Mouse (Mus musculus) forebrain, embryonic 12.5 days (tissue): ENCODE data around the gene Fpgs. TPM values are rescaled to one million over a fixed set of nuclear protein-coding genes. Genes with fewer than 3 reads are reported as not detected.

ENCODE experiments used
- ATAC-seq: fragments of 200-750 bp; cut with Nextera tagmentation; 2 replicates; pipeline ENCODE4 v1.8.0; 2017; ENCODE audit warnings: moderate TSS enrichment; ENCODE audit not compliant: low FRiP score
- H3K27ac ChIP-seq: fragments of 300-500 bp; sonication (generic); 2 replicates; pipeline ENCODE4 v1.5.1; 2016; ENCODE audit warnings: mild to moderate bottlenecking
- H3K27me3 ChIP-seq: fragments of 300-500 bp; sonication (generic); 2 replicates; pipeline ENCODE4 v1.6.1; 2016; ENCODE audit warnings: mild to moderate bottlenecking
- H3K36me3 ChIP-seq: fragments of 300-500 bp; sonication (generic); replicated peaks from 2 replicates; pipeline ENCODE4 v1.6.1; 2016; ENCODE audit warnings: mild to moderate bottlenecking
- H3K4me1 ChIP-seq: fragments of 300-500 bp; sonication (generic); 2 replicates; pipeline ENCODE4 v1.6.1; 2016
- H3K4me2 ChIP-seq: fragments of 300-500 bp; sonication (generic); 2 replicates; pipeline ENCODE4 v1.6.1; 2016; ENCODE audit warnings: mild to moderate bottlenecking, moderate library complexity
- H3K4me3 ChIP-seq: fragments of 300-500 bp; sonication (generic); replicated peaks from 2 replicates; pipeline ENCODE4 v1.5.1; 2016; ENCODE audit warnings: mild to moderate bottlenecking
- H3K9ac ChIP-seq: fragments of 300-500 bp; sonication (generic); 2 replicates; pipeline ENCODE4 v1.6.1; 2016; ENCODE audit warnings: mild to moderate bottlenecking
- H3K9me3 ChIP-seq: fragments of 300-500 bp; sonication (generic); 2 replicates; pipeline ENCODE4 v1.6.1; 2016
- WGBS: fragments of 180-500 bp; shearing (Covaris S2); methylation state at CpG from one replicate; pipeline ENCODE4 v1.1.7; 2016; 5-methylcytosine and 5-hydroxymethylcytosine counted together
- polyA plus RNA-seq: library from polyadenylated mRNA; unstranded; fragments of >200 nt; fragmentation: Nextera tagmentation; extraction: Ambion mirVana; gene quantifications from 2 replicates; pipeline ENCODE4 v1.2.1, GENCODE M21; 2016

The Fpgs gene
- polyA plus RNA-seq, 1 experiment from 2014 or later, result 16.4 TPM

- Histone ChIP-seq H3K27ac (no peak overlapping the region), H3K4me1 (peaks cover 21% of the 10 kb centered on the region), H3K9ac (no peak overlapping the region), H3K4me3 (no peak overlapping the region), H3K9me3 (no peaks in the 10 kb centered on the region), H3K4me2 (no peak overlapping the region), H3K27me3 (peaks cover 21% of the 10 kb centered on the region), H3K36me3 (no peaks in the 10 kb centered on the region)
- no peak for ATAC-seq
- 49% methylated on average over 6 of the region's 6 CpGs for WGBS
Observed at GRCm38 (mm10) chr2:32737008-32737407, 33.1 kb upstream of the Fpgs start.

DNA sequence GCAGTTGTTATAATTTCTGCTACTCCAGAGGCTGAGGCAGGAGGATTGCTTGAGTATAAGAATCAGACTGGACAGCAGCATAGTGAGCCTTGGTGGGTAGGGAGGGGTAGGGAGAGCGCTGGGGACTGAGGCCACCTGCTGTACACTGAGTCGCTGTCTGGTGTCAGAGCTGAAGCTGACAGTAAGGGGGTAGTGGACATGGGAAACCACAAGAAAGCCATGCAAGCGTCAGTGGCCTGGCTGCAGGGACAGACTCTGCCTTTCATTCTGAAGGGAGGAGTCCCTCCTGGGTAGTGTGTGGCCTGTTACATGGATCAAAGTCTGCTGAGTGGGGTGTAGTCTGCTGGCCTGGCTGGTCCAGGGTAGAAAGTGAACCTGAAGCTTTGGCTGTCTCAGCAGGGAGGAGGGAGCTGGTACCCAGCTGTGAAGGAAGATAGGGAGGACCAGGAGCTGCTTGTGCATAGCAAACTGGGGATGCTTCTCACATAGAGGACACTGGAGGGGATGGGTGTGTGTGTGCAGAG is 32.4 kb upstream of the Fpgs start:
- H3K27me3 ChIP-seq, result peaks cover 25% of the 10 kb centered on the region
- H3K36me3 ChIP-seq, result no peaks in the 10 kb centered on the region
- H3K27ac ChIP-seq, result no peak overlapping the region
- 62% methylated on average over 3 of the region's 3 CpGs for WGBS
- H3K9me3 ChIP-seq, result no peaks in the 10 kb centered on the region
- no peak overlapping the region for H3K4me2 ChIP-seq
- no peak for ATAC-seq
- no peak overlapping the region for H3K4me3 ChIP-seq
- H3K9ac ChIP-seq, result no peak overlapping the region
- H3K4me1 ChIP-seq, result peaks cover 15% of the 10 kb centered on the region

- WGBS, result 63% methylated on average over 4 of the region's 4 CpGs
- Histone ChIP-seq H3K4me3 (no peak overlapping the region), H3K36me3 (no peaks in the 10 kb centered on the region), H3K9ac (no peak overlapping the region), H3K9me3 (no peaks in the 10 kb centered on the region), H3K4me1 (0 out of 2 replicates have a peak, but pooled peaks cover 5% of the 10 kb centered on the region), H3K27me3 (peaks cover 18% of the 10 kb centered on the region), H3K27ac (no peak overlapping the region), H3K4me2 (no peak overlapping the region)
- no peak for ATAC-seq
Observed at GRCm38 (mm10) chr2:32734933-32735332, 31.0 kb upstream of the Fpgs start.

GRCm38 (mm10) chr2:32734480-32734879 is 30.5 kb upstream of the Fpgs start:
- no peak overlapping the region for H3K4me2 ChIP-seq
- H3K36me3 ChIP-seq, result no peaks in the 10 kb centered on the region

GRCm38 (mm10) chr2:32732695-32733094 is 28.8 kb upstream of the Fpgs start:
- no peak overlapping the region for H3K4me3 ChIP-seq
- H3K9ac ChIP-seq, result no peak overlapping the region
- H3K9me3 ChIP-seq, result no peaks in the 10 kb centered on the region
- ATAC-seq, result no peak
- H3K4me1 ChIP-seq, result peaks cover 5% of the 10 kb centered on the region
- no peaks in the 10 kb centered on the region for H3K36me3 ChIP-seq
- no peak overlapping the region for H3K4me2 ChIP-seq
- no peak overlapping the region for H3K27ac ChIP-seq
- 75% methylated on average over 6 of the region's 6 CpGs for WGBS
- H3K27me3 ChIP-seq, result peaks cover 18% of the 10 kb centered on the region

More at GRCm38 (mm10) chr2:32734480-32734879, 30.5 kb upstream of the Fpgs start:
- no peaks in the 10 kb centered on the region for H3K9me3 ChIP-seq
- ATAC-seq, result no peak
- H3K4me3 ChIP-seq, result no peak overlapping the region
- 0 out of 2 replicates have a peak, but pooled peaks cover 5% of the 10 kb centered on the region for H3K4me1 ChIP-seq
- H3K27ac ChIP-seq, result peak overlapping the region; percentile 14; the same call in 1 of the 2 replicates
- 37% methylated on average over 4 of the region's 4 CpGs for WGBS
- no peak overlapping the region; the same call in 1 of the 2 replicates for H3K9ac ChIP-seq
- peaks cover 13% of the 10 kb centered on the region for H3K27me3 ChIP-seq

- Histone ChIP-seq H3K4me3 (no peak overlapping the region), H3K36me3 (no peaks in the 10 kb centered on the region), H3K4me2 (no peak overlapping the region), H3K9me3 (no peaks in the 10 kb centered on the region), H3K9ac (no peak overlapping the region), H3K27ac (no peak overlapping the region), H3K4me1 (peaks cover 12% of the 10 kb centered on the region), H3K27me3 (peaks cover 16% of the 10 kb centered on the region)
- WGBS, result 80% methylated on average over 4 of the region's 4 CpGs
- no peak for ATAC-seq
Observed at GRCm38 (mm10) chr2:32731911-32732310, 28.0 kb upstream of the Fpgs start.

DNA sequence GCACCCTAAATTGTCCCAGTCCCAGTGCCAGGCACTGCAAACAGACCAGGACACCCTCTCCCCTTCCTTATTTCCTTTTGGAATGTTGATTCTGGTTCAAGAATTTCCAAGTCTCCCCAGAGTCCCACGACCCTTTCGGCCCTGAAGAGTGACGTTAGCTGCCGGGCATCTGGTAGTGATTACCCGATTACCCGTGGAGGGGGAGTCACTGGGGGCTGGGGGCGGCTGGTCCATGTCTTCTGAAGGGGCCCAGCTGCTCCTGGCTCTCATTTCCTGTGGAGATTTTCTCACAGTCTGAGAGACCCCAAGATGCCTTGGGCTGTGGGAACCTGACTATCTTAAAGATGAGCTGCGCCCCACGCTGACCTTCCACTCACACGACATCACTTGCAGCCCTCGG is 26.9 kb upstream of the Fpgs start:
- peaks cover 10% of the 10 kb centered on the region; the same call in 1 of the 2 replicates for H3K27me3 ChIP-seq
- H3K36me3 ChIP-seq, result no peaks in the 10 kb centered on the region
- no peak overlapping the region for H3K9ac ChIP-seq
- H3K27ac ChIP-seq, result 0 out of 2 replicates have a peak overlapping the region, but pooled peaks have one; percentile 42
- peaks cover 12% of the 10 kb centered on the region for H3K4me1 ChIP-seq
- no peak for ATAC-seq
- no peaks in the 10 kb centered on the region for H3K9me3 ChIP-seq
- H3K4me3 ChIP-seq, result no peak overlapping the region
- WGBS, result 70% methylated on average over 11 of the region's 11 CpGs
- H3K4me2 ChIP-seq, result no peak overlapping the region

GRCm38 (mm10) chr2:32729547-32729946 is 25.6 kb upstream of the Fpgs start:
- Histone ChIP-seq H3K27ac (no peak overlapping the region), H3K4me2 (no peak overlapping the region)
- 78% methylated on average over 4 of the region's 4 CpGs for WGBS

GRCm38 (mm10) chr2:32728463-32728862 is 24.5 kb upstream of the Fpgs start:
- H3K4me3 ChIP-seq, result no peak overlapping the region

More at GRCm38 (mm10) chr2:32729547-32729946, 25.6 kb upstream of the Fpgs start:
- H3K4me3 ChIP-seq, result no peak overlapping the region
- no peak for ATAC-seq
- no peaks in the 10 kb centered on the region for H3K9me3 ChIP-seq
- no peak overlapping the region for H3K9ac ChIP-seq
- H3K27me3 ChIP-seq, result peaks cover 10% of the 10 kb centered on the region; the same call in 1 of the 2 replicates
- H3K36me3 ChIP-seq, result no peaks in the 10 kb centered on the region
- H3K4me1 ChIP-seq, result peaks cover 11% of the 10 kb centered on the region

DNA sequence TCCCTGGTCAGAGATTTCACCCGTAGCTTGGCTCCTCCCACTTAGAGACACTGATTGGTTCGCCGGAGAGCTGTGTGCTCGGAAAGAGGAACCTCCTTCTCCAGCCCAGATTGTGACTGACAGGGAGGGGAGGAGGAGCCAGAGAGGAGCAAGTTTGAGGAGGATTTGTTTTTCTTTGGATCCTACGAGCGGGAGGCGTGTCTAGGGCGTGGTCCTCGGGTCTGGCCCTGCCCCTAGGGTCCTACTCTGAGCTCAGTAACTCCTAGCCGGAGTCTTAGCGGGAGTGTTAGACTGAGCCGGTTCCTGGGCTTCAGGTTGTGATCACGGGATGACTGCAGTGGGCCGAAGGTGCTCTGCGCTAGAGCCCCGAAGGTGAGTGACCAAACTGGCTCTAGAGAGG is 23.5 kb upstream of the Fpgs start:
- 0 out of 2 replicates have a peak overlapping the region, but pooled peaks have one; percentile 22 for H3K9ac ChIP-seq
- no peak overlapping the region for H3K27ac ChIP-seq
- WGBS, result under 1% methylated on average over 16 of the region's 16 CpGs
- H3K4me3 ChIP-seq, result peak overlapping the region; percentile 24
- no peaks in the 10 kb centered on the region for H3K36me3 ChIP-seq
- H3K4me1 ChIP-seq, result peaks cover 8% of the 10 kb centered on the region
- peaks cover 10% of the 10 kb centered on the region; the same call in 1 of the 2 replicates for H3K27me3 ChIP-seq
- H3K9me3 ChIP-seq, result no peaks in the 10 kb centered on the region
- peak; percentile 96 for ATAC-seq
- H3K4me2 ChIP-seq, result peak overlapping the region; percentile 50

More at GRCm38 (mm10) chr2:32728463-32728862, 24.5 kb upstream of the Fpgs start:
- H3K27me3 ChIP-seq, result peaks cover 10% of the 10 kb centered on the region; the same call in 1 of the 2 replicates
- H3K4me2 ChIP-seq, result peak overlapping the region; percentile 50; the same call in 1 of the 2 replicates
- H3K36me3 ChIP-seq, result no peaks in the 10 kb centered on the region
- H3K4me1 ChIP-seq, result peaks cover 8% of the 10 kb centered on the region
- H3K27ac ChIP-seq, result peak overlapping the region; percentile 38; the same call in 1 of the 2 replicates
- ATAC-seq, result no peak
- 0 out of 2 replicates have a peak overlapping the region, but pooled peaks have one; percentile 29 for H3K9ac ChIP-seq
- WGBS, result 66% methylated on average over 7 of the region's 7 CpGs
- H3K9me3 ChIP-seq, result no peaks in the 10 kb centered on the region

DNA sequence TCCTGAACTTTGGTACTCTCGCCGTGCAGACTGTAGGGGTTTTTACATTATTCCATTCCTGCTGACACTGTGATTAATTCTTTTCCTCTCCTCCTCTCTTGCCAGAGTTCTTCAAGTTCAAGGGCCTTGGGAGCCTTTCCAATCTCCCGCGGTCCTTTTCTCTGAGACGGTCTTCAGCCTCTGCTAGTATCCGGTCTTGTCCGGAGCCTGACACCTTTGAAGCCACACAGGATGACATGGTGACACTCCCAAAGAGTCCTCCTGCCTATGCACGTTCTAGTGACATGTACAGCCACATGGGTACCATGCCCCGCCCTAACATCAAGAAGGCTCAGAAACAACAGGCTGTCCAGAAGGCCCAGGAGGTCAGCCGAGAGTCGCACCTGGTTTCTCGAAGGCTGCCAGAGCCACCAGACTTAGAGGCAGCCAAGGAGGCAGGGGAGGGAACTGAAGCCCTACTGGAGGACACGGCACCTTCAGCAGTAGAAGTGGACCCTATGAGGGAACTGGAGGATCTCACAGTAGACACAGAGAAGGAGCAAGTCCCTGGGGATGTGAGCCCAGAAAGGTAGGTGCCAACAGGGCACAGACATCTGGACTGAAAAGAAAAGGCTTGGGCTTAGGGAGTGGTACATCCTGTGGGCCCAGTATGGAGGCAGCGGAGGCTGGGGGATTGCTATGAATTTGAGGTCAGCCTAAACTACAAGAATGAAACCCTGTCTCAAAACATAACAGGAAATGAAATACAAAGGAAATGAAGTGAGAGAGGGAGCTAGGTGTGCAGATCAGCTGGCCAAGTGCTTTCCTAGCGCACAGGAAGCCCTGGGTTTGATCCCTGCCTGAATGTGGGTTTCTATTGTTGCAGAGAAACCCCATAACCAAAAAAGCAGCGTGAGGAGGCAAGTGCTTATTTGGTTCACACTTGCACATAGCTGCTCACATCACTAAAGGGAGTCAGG is 21.2 kb upstream of the Fpgs start:
- Histone ChIP-seq H3K27me3 (0 out of 2 replicates have a peak, but pooled peaks cover 5% of the 10 kb centered on the region), H3K4me1 (peaks cover 13% of the 10 kb centered on the region), H3K27ac (no peak overlapping the region), H3K9me3 (no peaks in the 10 kb centered on the region), H3K36me3 (no peaks in the 10 kb centered on the region), H3K9ac (no peak overlapping the region), H3K4me3 (no peak overlapping the region), H3K4me2 (no peak overlapping the region)
- no peak for ATAC-seq
- WGBS, result 85% methylated on average over 16 of the region's 16 CpGs

DNA sequence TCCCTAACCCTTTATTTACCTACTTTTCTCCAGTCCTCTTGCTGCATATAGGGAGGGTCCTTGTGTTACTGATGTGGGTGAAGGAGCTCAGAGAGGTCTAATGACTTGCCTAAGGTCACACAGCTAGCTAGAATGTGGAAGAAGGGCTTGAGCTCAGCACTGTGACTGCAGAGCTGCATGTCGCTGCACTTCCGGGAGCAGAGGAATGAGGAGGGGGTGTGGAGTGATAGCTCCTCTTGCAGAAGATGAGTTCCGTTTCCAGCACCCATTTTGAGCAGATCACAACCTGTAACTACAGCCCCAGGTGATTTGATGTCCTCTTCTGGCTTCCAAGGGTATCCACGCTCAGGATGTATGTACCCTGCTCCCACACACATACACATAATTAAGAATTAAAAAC is 20.2 kb upstream of the Fpgs start:
- Histone ChIP-seq H3K4me3 (no peak overlapping the region), H3K27ac (no peak overlapping the region), H3K4me2 (no peak overlapping the region), H3K27me3 (0 out of 2 replicates have a peak, but pooled peaks cover 5% of the 10 kb centered on the region), H3K4me1 (peaks cover 15% of the 10 kb centered on the region), H3K9me3 (no peaks in the 10 kb centered on the region), H3K36me3 (no peaks in the 10 kb centered on the region), H3K9ac (no peak overlapping the region)
- WGBS, result 75% methylated on average over 4 of the region's 4 CpGs
- ATAC-seq, result no peak
